Mouse (Mus musculus) intestine, postnatal 0 days (tissue): ENCODE data around the gene Mob2. TPM values are rescaled to one million over a fixed set of nuclear protein-coding genes. Genes with fewer than 3 reads are reported as not detected.

ENCODE experiments used
- ATAC-seq: fragments of 200-750 bp; cut with Nextera tagmentation; 2 replicates; pipeline ENCODE4 v1.8.0; 2017; ENCODE audit warnings: mild to moderate bottlenecking, moderate TSS enrichment, moderate library complexity
- H3K27ac ChIP-seq: fragments of 300-500 bp; sonication (generic); 2 replicates; pipeline ENCODE4 v1.5.1; 2014; ENCODE audit warnings: mild to moderate bottlenecking, low read depth, low read length, moderate library complexity
- H3K27me3 ChIP-seq: fragments of 300-500 bp; sonication (generic); replicated peaks from 2 replicates; pipeline ENCODE4 v1.6.1; 2014; ENCODE audit warnings: low read length, mixed read lengths; ENCODE audit not compliant: control insufficient read depth, insufficient read depth
- H3K36me3 ChIP-seq: fragments of 300-500 bp; sonication (generic); 2 replicates; pipeline ENCODE4 v1.6.1; 2014; ENCODE audit warnings: mild to moderate bottlenecking, moderate library complexity; ENCODE audit not compliant: control insufficient read depth, insufficient read depth
- H3K4me1 ChIP-seq: fragments of 300-500 bp; sonication (generic); replicated peaks from 2 replicates; pipeline ENCODE4 v1.6.1; 2014; ENCODE audit warnings: antibody characterized with exemption, low read length, mixed read lengths; ENCODE audit not compliant: control insufficient read depth, insufficient read depth
- H3K4me2 ChIP-seq: fragments of 300-500 bp; sonication (generic); replicated peaks from 2 replicates; pipeline ENCODE4 v1.6.1; 2014; ENCODE audit warnings: low read depth, mild to moderate bottlenecking, moderate library complexity
- H3K4me3 ChIP-seq: fragments of 300-500 bp; sonication (generic); 2 replicates; pipeline ENCODE4 v1.5.1; 2014; ENCODE audit warnings: low read depth, low read length
- H3K9ac ChIP-seq: fragments of 300-500 bp; sonication (generic); 2 replicates; pipeline ENCODE4 v1.6.1; 2014; ENCODE audit warnings: mild to moderate bottlenecking, low read depth, low read length
- H3K9me3 ChIP-seq: fragments of 300-500 bp; sonication (generic); 2 replicates; pipeline ENCODE4 v1.6.1; 2016; ENCODE audit warnings: mixed run types; ENCODE audit not compliant: control insufficient read depth
- CTCF ChIP-seq: sonication (generic); IDR thresholded peaks from 2 replicates; pipeline ENCODE4 v1.5.1; 2016; ENCODE audit warnings: low read depth, mild to moderate bottlenecking, control low read depth, antibody characterized with exemption, moderate library complexity
- WGBS: fragments of 180-500 bp; shearing (Covaris S2); extraction: QIAGEN DNeasy Blood & Tissue Kit; methylation state at CpG from one replicate; pipeline ENCODE4 v1.1.7; 2014; 5-methylcytosine and 5-hydroxymethylcytosine counted together
- polyA plus RNA-seq: library from polyadenylated mRNA; unstranded; fragments of >200 nt; fragmentation: Nextera tagmentation; extraction: Ambion mirVana; gene quantifications from 2 replicates; pipeline ENCODE4 v1.2.1, GENCODE M21; 2015

Mob2 gene
- polyA plus RNA-seq, 1 experiment from 2014 or later = 54.7 TPM

GRCm38 (mm10) chr7:142025926-142026325 is 34.9 kb downstream of the Mob2 start:
- Histone ChIP-seq H3K4me3 (no peak overlapping the region), H3K36me3 (no peaks in the 10 kb centered on the region), H3K9me3 (no peaks in the 10 kb centered on the region), H3K9ac (no peak overlapping the region), H3K27me3 (no peaks in the 10 kb centered on the region), H3K27ac (peak overlapping the region; percentile 55), H3K4me1 (peaks cover 14% of the 10 kb centered on the region), H3K4me2 (peak overlapping the region; percentile 17; the same call in 1 of the 2 replicates)
- WGBS = 56% methylated on average over 4 of the region's 4 CpGs
- no peak for TF ChIP-seq CTCF
- ATAC-seq = peak; percentile 61

DNA sequence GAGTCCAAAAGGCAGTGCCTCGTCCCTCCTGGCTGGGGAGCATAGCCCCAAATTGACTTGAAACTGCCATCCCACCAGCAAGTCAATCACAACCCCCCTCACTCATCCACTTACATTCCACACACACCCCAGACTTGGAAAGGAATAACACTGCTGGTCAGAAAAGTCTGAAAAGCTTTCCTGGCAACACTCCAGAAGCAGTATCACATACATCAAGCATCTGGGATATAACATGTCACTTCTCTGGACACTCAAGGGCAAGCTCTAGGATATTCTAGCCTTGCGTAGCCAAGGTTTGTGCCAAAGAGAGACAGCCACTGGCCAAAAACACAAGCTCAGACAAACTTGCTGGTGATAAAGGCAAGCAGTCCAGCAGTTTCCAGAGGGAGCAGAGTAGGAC is 35.7 kb downstream of the Mob2 start:
- WGBS = 56% methylated on average over 2 of the region's 2 CpGs
- no peak overlapping the region for H3K4me2 ChIP-seq

GRCm38 (mm10) chr7:142020827-142021226 is 40.0 kb downstream of the Mob2 start:
- H3K4me2 ChIP-seq = no peak overlapping the region
- no peak overlapping the region for H3K4me3 ChIP-seq
- ATAC-seq = no peak
- no peak for TF ChIP-seq CTCF
- no peak overlapping the region for H3K9ac ChIP-seq
- H3K4me1 ChIP-seq = peaks cover 16% of the 10 kb centered on the region
- no peaks in the 10 kb centered on the region for H3K9me3 ChIP-seq
- no peaks in the 10 kb centered on the region for H3K27me3 ChIP-seq
- peaks cover 6% of the 10 kb centered on the region; the same call in 1 of the 2 replicates for H3K36me3 ChIP-seq
- no peak overlapping the region; the same call in 1 of the 2 replicates for H3K27ac ChIP-seq
- 47% methylated on average over 3 of the region's 3 CpGs for WGBS

More for the DNA sequence above, 35.7 kb downstream of the Mob2 start:
- TF ChIP-seq CTCF = no peak
- H3K36me3 ChIP-seq = no peaks in the 10 kb centered on the region
- no peak overlapping the region for H3K4me3 ChIP-seq
- H3K9me3 ChIP-seq = no peaks in the 10 kb centered on the region
- no peaks in the 10 kb centered on the region for H3K27me3 ChIP-seq
- H3K9ac ChIP-seq = no peak overlapping the region
- H3K4me1 ChIP-seq = peaks cover 20% of the 10 kb centered on the region
- ATAC-seq = no peak
- peak overlapping the region; percentile 3; the same call in 1 of the 2 replicates for H3K27ac ChIP-seq

- Histone ChIP-seq H3K4me3 (no peak overlapping the region), H3K4me2 (no peak overlapping the region), H3K36me3 (peaks cover 16% of the 10 kb centered on the region; the same call in 1 of the 2 replicates), H3K9me3 (no peaks in the 10 kb centered on the region), H3K27me3 (no peaks in the 10 kb centered on the region), H3K4me1 (peaks cover 16% of the 10 kb centered on the region), H3K27ac (no peak overlapping the region; the same call in 1 of the 2 replicates), H3K9ac (no peak overlapping the region)
- 43% methylated on average over 2 of the region's 2 CpGs for WGBS
- ATAC-seq = 0 out of 2 replicates have a peak, but pooled peaks have one; percentile 34
- TF ChIP-seq CTCF = peak; percentile 73
Measured at GRCm38 (mm10) chr7:142019699-142020098, 41.2 kb downstream of the Mob2 start.

GRCm38 (mm10) chr7:142016562-142016961 is 44.3 kb downstream of the Mob2 start:
- Histone ChIP-seq H3K27me3 (no peaks in the 10 kb centered on the region), H3K4me1 (peaks cover 12% of the 10 kb centered on the region), H3K36me3 (peaks cover 37% of the 10 kb centered on the region; the same call in 1 of the 2 replicates), H3K9ac (no peak overlapping the region), H3K27ac (no peak overlapping the region), H3K9me3 (no peaks in the 10 kb centered on the region), H3K4me3 (no peak overlapping the region), H3K4me2 (no peak overlapping the region)
- TF ChIP-seq CTCF = peak; percentile 87
- ATAC-seq = peak; percentile 44; the same call in 1 of the 2 replicates
- WGBS = 50% methylated on average over 1 of the region's 1 CpGs

DNA sequence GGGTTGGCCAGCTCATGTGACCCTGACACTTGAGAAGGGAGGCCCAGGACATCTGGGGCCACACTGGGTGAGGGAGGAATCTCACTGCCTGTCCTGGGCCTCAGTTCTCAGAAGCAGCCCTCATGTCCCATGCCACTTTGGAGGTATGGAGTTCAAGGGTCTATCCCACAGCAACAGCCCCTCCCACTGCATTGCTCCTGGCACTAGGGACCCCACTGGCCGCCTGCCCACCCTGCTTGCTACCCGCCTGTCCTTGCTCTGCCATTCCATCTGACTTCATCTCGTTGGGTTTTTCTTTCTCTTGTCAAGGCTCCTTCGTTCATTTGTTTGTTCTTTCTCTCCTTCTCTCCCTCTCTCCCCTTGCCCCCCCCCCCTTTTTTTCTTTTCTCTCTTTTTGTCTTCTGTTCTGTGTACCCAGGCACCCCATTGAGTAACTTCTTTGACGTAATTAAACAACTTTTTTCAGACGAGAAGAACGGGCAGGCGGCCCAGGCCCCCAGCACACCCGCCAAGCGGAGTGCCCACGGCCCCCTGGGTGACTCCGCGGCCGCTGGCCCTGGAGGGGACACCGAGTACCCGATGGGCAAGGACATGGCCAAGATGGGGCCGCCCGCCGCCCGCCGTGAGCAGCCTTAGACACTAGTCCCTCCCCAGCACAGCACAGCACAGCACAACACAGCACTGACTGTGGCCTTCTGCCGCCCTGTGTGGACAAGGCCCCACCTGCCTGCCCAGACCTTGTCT is 59.1 kb downstream of the Mob2 start:
- Histone ChIP-seq H3K4me1 (no peaks in the 10 kb centered on the region), H3K9me3 (no peaks in the 10 kb centered on the region), H3K27ac (no peak overlapping the region), H3K36me3 (peaks cover 9% of the 10 kb centered on the region; the same call in 1 of the 2 replicates), H3K9ac (no peak overlapping the region), H3K4me2 (no peak overlapping the region), H3K27me3 (no peaks in the 10 kb centered on the region), H3K4me3 (no peak overlapping the region)
- WGBS = 84% methylated on average over 22 of the region's 22 CpGs
- ATAC-seq = peak; percentile 41; the same call in 1 of the 2 replicates
- no peak for TF ChIP-seq CTCF
